Mouse (Mus musculus) neural tube, embryonic 12.5 days (tissue): Measurements from ENCODE around the gene Ppbp. TPM values are rescaled to one million over a fixed set of nuclear protein-coding genes. Genes with fewer than 3 reads are reported as not detected.

ENCODE experiments used
- ATAC-seq: fragments of 200-750 bp; cut with Nextera tagmentation; 2 replicates; pipeline ENCODE4 v1.8.0; 2017; ENCODE audit warnings: low read depth, mild to moderate bottlenecking, moderate TSS enrichment, moderate library complexity; ENCODE audit not compliant: low FRiP score
- H3K27ac ChIP-seq: fragments of 300-500 bp; sonication (generic); 2 replicates; pipeline ENCODE4 v1.5.1; 2016
- H3K27me3 ChIP-seq: fragments of 300-500 bp; sonication (generic); replicated peaks from 2 replicates; pipeline ENCODE4 v1.6.1; 2016; ENCODE audit warnings: mild to moderate bottlenecking
- H3K36me3 ChIP-seq: fragments of 300-500 bp; sonication (generic); 2 replicates; pipeline ENCODE4 v1.6.1; 2016; ENCODE audit warnings: mild to moderate bottlenecking
- H3K4me1 ChIP-seq: fragments of 300-500 bp; sonication (generic); 2 replicates; pipeline ENCODE4 v1.6.1; 2016
- H3K4me2 ChIP-seq: fragments of 300-500 bp; sonication (generic); replicated peaks from 2 replicates; pipeline ENCODE4 v1.6.1; 2016; ENCODE audit warnings: mild to moderate bottlenecking
- H3K4me3 ChIP-seq: fragments of 300-500 bp; sonication (generic); 2 replicates; pipeline ENCODE4 v1.5.1; 2016
- H3K9ac ChIP-seq: fragments of 300-500 bp; sonication (generic); 2 replicates; pipeline ENCODE4 v1.6.1; 2016; ENCODE audit warnings: mild to moderate bottlenecking
- H3K9me3 ChIP-seq: fragments of 300-500 bp; sonication (generic); 2 replicates; pipeline ENCODE4 v1.6.1; 2016; ENCODE audit warnings: mild to moderate bottlenecking
- WGBS: fragments of 180-500 bp; shearing (Covaris S2); methylation state at CpG from one replicate; pipeline ENCODE4 v1.1.7; 2016; 5-methylcytosine and 5-hydroxymethylcytosine counted together
- polyA plus RNA-seq: library from polyadenylated mRNA; unstranded; fragments of >200 nt; fragmentation: Nextera tagmentation; extraction: Ambion mirVana; gene quantifications from 2 replicates; pipeline ENCODE4 v1.2.1, GENCODE M21; 2016

The Ppbp gene
- polyA plus RNA-seq, result 9.7 and 10.9 TPM in 2 replicates

GRCm38 (mm10) chr5:90768218-90768617 lies at the start of gene Ppbp:
Gene Ppbp (plus strand): TSS chr5:90768518.
- H3K4me2 ChIP-seq, result no peak within 1 kb of the TSS

DNA sequence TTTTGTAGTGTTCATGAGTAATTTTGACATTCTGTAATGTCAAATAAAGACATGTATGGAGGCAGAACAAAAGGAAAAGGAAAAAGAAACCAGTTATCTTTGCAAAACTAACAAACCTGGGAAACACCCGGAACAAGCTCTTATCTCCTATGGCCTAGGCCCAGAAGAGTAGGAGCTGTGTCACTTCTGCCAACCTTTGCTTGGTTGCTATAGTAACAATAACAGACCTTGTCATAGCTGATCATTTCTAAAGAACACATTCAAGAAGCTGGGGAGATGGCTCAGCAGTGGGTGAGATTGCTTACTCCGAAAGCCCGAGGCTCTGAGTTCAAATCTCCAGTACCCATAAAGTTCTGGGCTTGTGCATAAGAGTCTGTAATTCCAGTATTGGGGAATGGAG lies 45.7 kb upstream of the Ppbp start:
- no peak for ATAC-seq
- Histone ChIP-seq H3K4me2 (no peak overlapping the region), H3K4me3 (no peak overlapping the region), H3K9me3 (no peaks in the 10 kb centered on the region), H3K36me3 (no peaks in the 10 kb centered on the region), H3K4me1 (no peaks in the 10 kb centered on the region), H3K27ac (no peak overlapping the region), H3K9ac (no peak overlapping the region), H3K27me3 (no peaks in the 10 kb centered on the region)
- 94% methylated on average over 3 of the region's 3 CpGs for WGBS

More at GRCm38 (mm10) chr5:90768218-90768617, at the start of gene Ppbp:
- H3K36me3 ChIP-seq, result no peaks in the 10 kb centered on the region
- no peak within 1 kb of the TSS for H3K9ac ChIP-seq
- no peaks in the 10 kb centered on the region for H3K4me1 ChIP-seq
- H3K27ac ChIP-seq, result no peak within 1 kb of the TSS
- H3K27me3 ChIP-seq, result no peaks in the 10 kb centered on the region
- no peaks in the 10 kb centered on the region for H3K9me3 ChIP-seq
- H3K4me3 ChIP-seq, result no peak within 1 kb of the TSS
- WGBS, result 66% methylated on average over 3 of the region's 3 CpGs
- no peak for ATAC-seq

DNA sequence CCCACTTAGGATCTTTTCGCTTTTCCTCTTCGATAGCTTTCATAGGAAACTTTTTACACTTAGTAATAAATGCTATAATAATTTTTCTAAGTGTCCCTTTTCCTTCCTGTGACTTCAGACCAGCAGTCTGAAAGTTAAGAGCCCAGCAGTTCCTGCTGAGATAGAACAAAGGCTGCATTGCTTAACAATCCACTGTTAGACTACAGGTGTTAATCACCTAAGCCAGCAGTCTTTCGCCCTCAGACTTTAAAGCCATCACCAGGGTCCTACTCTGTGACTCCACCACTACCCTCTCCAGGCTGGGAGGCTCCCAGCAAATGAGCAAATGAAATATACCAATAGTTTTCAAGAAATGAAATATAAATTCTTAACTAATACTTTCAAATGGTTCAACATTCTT lies 40.1 kb upstream of the Ppbp start:
- WGBS, result 50% methylated on average over 3 of the region's 3 CpGs
- Histone ChIP-seq H3K27ac (no peak overlapping the region), H3K27me3 (no peaks in the 10 kb centered on the region), H3K4me3 (no peak overlapping the region), H3K9ac (no peak overlapping the region), H3K4me2 (no peak overlapping the region), H3K36me3 (no peaks in the 10 kb centered on the region), H3K9me3 (no peaks in the 10 kb centered on the region), H3K4me1 (no peaks in the 10 kb centered on the region)
- ATAC-seq, result no peak

DNA sequence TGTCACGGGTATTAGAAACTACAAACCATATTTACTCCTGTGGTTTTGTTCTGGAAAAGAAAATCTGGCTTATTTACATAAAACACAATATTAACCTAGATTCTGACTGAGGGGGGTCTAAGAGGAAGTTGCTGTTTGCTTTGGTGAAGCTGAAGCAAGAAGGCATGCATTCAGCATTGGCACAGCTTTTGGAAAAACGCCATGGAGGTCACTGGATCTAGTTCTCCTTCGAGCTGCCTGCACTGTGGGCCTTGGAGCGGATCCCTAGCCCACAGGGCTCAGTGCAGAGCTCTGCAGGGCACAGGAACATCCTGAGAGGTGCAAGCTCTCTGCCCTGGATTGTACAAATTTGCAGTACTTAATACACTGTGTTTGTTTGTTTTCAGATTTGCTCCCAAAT lies 36.8 kb upstream of the Ppbp start:
- Histone ChIP-seq H3K27me3 (no peaks in the 10 kb centered on the region), H3K4me2 (no peak overlapping the region), H3K9ac (no peak overlapping the region), H3K4me1 (no peaks in the 10 kb centered on the region), H3K36me3 (no peaks in the 10 kb centered on the region), H3K27ac (no peak overlapping the region), H3K4me3 (no peak overlapping the region), H3K9me3 (no peaks in the 10 kb centered on the region)
- no peak for ATAC-seq
- 78% methylated on average over 4 of the region's 4 CpGs for WGBS

GRCm38 (mm10) chr5:90742029-90742428 lies 26.3 kb upstream of the Ppbp start:
- no peak overlapping the region for H3K27ac ChIP-seq
- WGBS, result 87% methylated on average over 4 of the region's 4 CpGs
- no peaks in the 10 kb centered on the region for H3K27me3 ChIP-seq
- no peak overlapping the region for H3K4me2 ChIP-seq
- ATAC-seq, result no peak
- no peaks in the 10 kb centered on the region for H3K36me3 ChIP-seq
- no peaks in the 10 kb centered on the region for H3K9me3 ChIP-seq
- no peaks in the 10 kb centered on the region for H3K4me1 ChIP-seq
- no peak overlapping the region for H3K9ac ChIP-seq
- H3K4me3 ChIP-seq, result no peak overlapping the region

GRCm38 (mm10) chr5:90753934-90754333 lies 14.4 kb upstream of the Ppbp start:
- H3K27me3 ChIP-seq, result peaks cover 4% of the 10 kb centered on the region; the same call in 1 of the 2 replicates
- H3K4me1 ChIP-seq, result peaks cover under 1% of the 10 kb centered on the region; the same call in 1 of the 2 replicates
- ATAC-seq, result no peak
- no peak overlapping the region for H3K4me2 ChIP-seq
- H3K36me3 ChIP-seq, result no peaks in the 10 kb centered on the region
- H3K9ac ChIP-seq, result no peak overlapping the region
- WGBS, result 93% methylated on average over 1 of the region's 1 CpGs
- H3K4me3 ChIP-seq, result no peak overlapping the region
- H3K27ac ChIP-seq, result no peak overlapping the region
- no peaks in the 10 kb centered on the region for H3K9me3 ChIP-seq

DNA sequence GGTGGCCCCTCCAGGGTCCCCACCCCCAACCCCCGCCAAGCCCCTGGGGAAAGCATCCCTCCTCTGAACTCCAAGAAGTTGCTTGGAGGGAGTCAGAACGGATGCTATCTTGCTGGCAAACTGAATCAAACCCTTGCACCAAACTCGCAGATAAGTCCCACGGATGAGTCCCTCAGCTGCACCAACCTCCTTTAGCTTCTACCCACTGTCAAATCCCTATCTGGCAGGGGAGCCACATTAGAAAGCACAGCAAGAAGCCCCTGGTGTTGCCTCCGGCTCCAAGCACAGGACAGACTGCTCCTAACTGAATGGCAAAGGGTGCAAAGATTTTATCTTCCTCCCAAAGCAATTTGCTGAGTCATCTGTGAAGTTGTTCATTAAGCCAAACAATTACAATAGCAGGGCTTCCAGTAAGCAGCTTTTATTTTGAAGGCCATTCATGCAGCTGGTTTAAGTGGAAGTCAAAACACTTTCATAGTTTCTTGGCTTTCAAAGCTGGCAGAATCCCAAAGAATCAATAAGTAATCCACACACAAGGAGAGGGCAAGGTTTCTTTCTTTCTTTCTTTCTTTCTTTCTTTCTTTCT lies 10.2 kb upstream of the Ppbp start:
- H3K4me3 ChIP-seq, result no peak overlapping the region
- H3K4me1 ChIP-seq, result peaks cover 10% of the 10 kb centered on the region
- WGBS, result 49% methylated on average over 5 of the region's 5 CpGs
- H3K36me3 ChIP-seq, result no peaks in the 10 kb centered on the region
- peaks cover 13% of the 10 kb centered on the region for H3K27me3 ChIP-seq
- no peaks in the 10 kb centered on the region for H3K9me3 ChIP-seq
- H3K27ac ChIP-seq, result no peak overlapping the region
- H3K4me2 ChIP-seq, result no peak overlapping the region
- no peak for ATAC-seq
- H3K9ac ChIP-seq, result no peak overlapping the region

GRCm38 (mm10) chr5:90759077-90760065 lies 8.9 kb upstream of the Ppbp start, which contains the start of gene Cxcl5:
Gene Cxcl5 (plus strand): TSS chr5:90759360.
- H3K4me3 ChIP-seq, result peak within 1 kb of the TSS; percentile 37
- H3K9me3 ChIP-seq, result no peaks in the 10 kb centered on the region
- H3K4me2 ChIP-seq, result peak within 1 kb of the TSS; percentile 79
- no peak within 1 kb of the TSS for H3K27ac ChIP-seq
- 4% methylated on average over 32 of the region's 32 CpGs for WGBS
- H3K36me3 ChIP-seq, result no peaks in the 10 kb centered on the region
- H3K27me3 ChIP-seq, result peaks cover 13% of the 10 kb centered on the region
- peak within 1 kb of the TSS; percentile 55 for H3K9ac ChIP-seq
- ATAC-seq, result peak; percentile 69
- H3K4me1 ChIP-seq, result peaks cover 10% of the 10 kb centered on the region

- Histone ChIP-seq H3K27me3 (peaks cover 13% of the 10 kb centered on the region), H3K4me3 (no peak overlapping the region), H3K4me2 (no peak overlapping the region), H3K36me3 (no peaks in the 10 kb centered on the region), H3K4me1 (peaks cover 10% of the 10 kb centered on the region), H3K27ac (no peak overlapping the region), H3K9me3 (no peaks in the 10 kb centered on the region), H3K9ac (no peak overlapping the region)
- 60% methylated on average over 4 of the region's 4 CpGs for WGBS
- no peak for ATAC-seq
Observed at GRCm38 (mm10) chr5:90760303-90760702, 8.0 kb upstream of the Ppbp start.

- Histone ChIP-seq H3K36me3 (no peaks in the 10 kb centered on the region), H3K9ac (no peak overlapping the region), H3K4me1 (peaks cover 10% of the 10 kb centered on the region), H3K27me3 (peaks cover 13% of the 10 kb centered on the region), H3K4me3 (no peak overlapping the region), H3K9me3 (no peaks in the 10 kb centered on the region), H3K4me2 (no peak overlapping the region), H3K27ac (no peak overlapping the region)
- 87% methylated on average over 2 of the region's 2 CpGs for WGBS
- no peak for ATAC-seq
Observed at GRCm38 (mm10) chr5:90760844-90761243, 7.5 kb upstream of the Ppbp start.

DNA sequence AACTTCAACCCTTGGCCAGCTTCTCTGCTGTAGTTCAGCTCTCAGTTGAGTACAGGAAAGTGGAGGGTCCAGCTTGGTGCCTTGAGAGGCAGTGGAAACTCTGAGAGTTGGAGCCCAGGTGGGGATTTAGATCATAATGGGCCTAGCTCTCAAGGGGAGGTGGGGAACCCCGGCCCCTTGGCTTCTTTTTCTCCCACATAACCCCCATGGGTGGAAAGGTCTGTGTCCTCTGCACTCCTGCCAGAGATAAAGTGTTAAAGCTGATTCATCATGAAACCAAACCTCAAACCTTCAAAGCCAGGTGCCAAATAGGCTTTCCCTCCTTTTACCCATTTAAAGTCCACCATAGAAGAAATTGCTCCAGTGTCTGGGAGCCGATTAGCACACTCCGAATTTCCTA lies 6.5 kb upstream of the Ppbp start:
- ATAC-seq, result no peak
- WGBS, result 90% methylated on average over 3 of the region's 3 CpGs
- no peak overlapping the region for H3K4me2 ChIP-seq

DNA sequence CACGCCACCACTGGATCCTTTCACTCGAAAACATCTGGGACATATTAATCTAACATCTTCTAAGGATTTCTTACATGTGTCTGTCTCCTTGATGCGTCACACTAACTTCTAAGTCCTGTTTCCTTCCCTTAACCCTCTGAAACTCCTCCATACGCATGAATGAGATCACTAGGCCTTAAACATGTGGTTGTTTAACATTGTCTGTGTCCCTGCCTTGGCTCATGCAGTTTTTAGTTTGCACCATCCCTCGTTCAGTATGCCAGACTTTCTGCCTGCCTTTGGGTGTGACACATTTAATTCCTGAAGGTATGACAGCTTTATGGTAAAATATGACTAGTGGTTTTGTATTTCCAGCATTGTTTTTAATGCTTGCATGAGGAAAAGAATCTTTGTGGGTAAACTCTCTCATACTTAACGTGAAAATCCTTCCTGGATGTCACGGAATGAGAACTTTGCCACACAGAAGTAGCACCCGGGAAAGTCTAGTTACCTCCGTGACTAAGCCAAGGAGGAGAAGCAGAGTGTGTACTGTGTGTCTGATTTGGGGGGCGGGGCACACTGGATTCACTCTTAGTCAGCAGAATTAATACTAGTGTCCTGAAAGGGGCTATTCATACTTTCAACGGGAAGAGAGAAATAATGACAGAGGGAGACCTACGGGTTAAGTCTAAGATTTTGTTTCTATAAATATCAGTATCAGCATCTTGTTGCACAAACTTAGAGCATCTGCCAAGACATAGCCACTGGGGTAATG lies 4.2 kb upstream of the Ppbp start:
- WGBS, result 79% methylated on average over 12 of the region's 12 CpGs

More for the DNA sequence above, 6.5 kb upstream of the Ppbp start:
- Histone ChIP-seq H3K36me3 (no peaks in the 10 kb centered on the region), H3K4me1 (peaks cover 10% of the 10 kb centered on the region), H3K9ac (no peak overlapping the region), H3K27me3 (peaks cover 13% of the 10 kb centered on the region), H3K9me3 (no peaks in the 10 kb centered on the region), H3K4me3 (no peak overlapping the region), H3K27ac (no peak overlapping the region)

More for the DNA sequence above, 4.2 kb upstream of the Ppbp start:
- Histone ChIP-seq H3K9me3 (no peaks in the 10 kb centered on the region), H3K4me2 (no peak overlapping the region), H3K4me3 (no peak overlapping the region), H3K36me3 (no peaks in the 10 kb centered on the region), H3K4me1 (peaks cover 8% of the 10 kb centered on the region), H3K27ac (no peak overlapping the region), H3K27me3 (peaks cover 7% of the 10 kb centered on the region), H3K9ac (no peak overlapping the region)
- no peak for ATAC-seq
